Mouse (Mus musculus): ENCODE measurements around the gene St6gal1. TPM values are rescaled to one million over a fixed set of nuclear protein-coding genes. Genes with fewer than 3 reads are reported as not detected.

The St6gal1 gene
- total and polyA plus RNA-seq, 2 experiments from 2014 or later, result 16.4 to 21.8 TPM

DNA sequence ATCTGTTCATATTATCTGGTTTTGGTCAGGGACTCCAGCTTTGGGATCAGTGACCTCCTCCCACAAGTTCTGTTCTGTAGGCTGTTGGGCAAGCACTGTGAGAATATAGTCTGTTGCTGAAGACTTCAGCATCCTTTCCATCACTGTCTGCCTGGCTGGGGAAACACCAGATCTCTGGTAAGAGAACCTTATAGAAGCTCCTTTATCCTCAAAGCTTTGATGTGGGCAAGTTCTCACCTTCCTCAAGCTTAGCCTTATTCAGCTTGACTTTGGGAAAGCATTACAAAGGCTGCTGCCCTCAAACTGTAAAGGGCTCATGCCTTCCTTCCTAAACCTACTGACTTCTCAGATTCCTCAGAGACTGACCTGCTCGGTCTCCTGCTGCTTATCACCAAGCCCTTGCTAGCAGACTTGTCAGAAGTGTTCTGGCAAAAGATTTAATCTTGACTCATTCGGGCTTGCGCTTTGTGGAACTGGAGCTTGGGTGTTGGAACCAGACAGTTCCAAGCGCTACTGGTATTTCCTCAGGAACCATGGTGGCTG is 83.5 kb downstream of the St6gal1 start:
- Histone ChIP-seq H3K4me2 (ENCODE audit: low read depth) (no peak overlapping the region), H3K4me1 (ENCODE audit: insufficient read depth) (no peaks in the 10 kb centered on the region), H3K4me3 (ENCODE audit: low read depth, low read length) (no peak overlapping the region), H3K36me3 (ENCODE audit: insufficient read depth) (no peaks in the 10 kb centered on the region), H3K9ac (no peak overlapping the region), H3K9me3 (ENCODE audit: low read length) (no peaks in the 10 kb centered on the region), H3K27me3 (ENCODE audit: insufficient read depth, low read length) (no peaks in the 10 kb centered on the region), H3K27ac (ENCODE audit: low read depth, low read length) (no peak overlapping the region)
- WGBS, result 85% methylated on average over 4 of the region's 4 CpGs
- TF ChIP-seq CTCF (IDR thresholded peaks at IDR 0.05; ENCODE audit: low read depth), result no peak
- no peak for DNase-seq
- ATAC-seq, result no peak

GRCm38 (mm10) chr16:23309080-23309479 is 84.5 kb downstream of the St6gal1 start:
- Histone ChIP-seq H3K9ac (no peak overlapping the region), H3K9me3 (ENCODE audit: low read length) (no peaks in the 10 kb centered on the region), H3K27me3 (ENCODE audit: insufficient read depth, low read length) (no peaks in the 10 kb centered on the region), H3K4me2 (ENCODE audit: low read depth) (no peak overlapping the region), H3K4me3 (ENCODE audit: low read depth, low read length) (no peak overlapping the region), H3K4me1 (ENCODE audit: insufficient read depth) (no peaks in the 10 kb centered on the region), H3K36me3 (ENCODE audit: insufficient read depth) (no peaks in the 10 kb centered on the region), H3K27ac (ENCODE audit: low read depth, low read length) (no peak overlapping the region)
- ATAC-seq (no peak), DNase-seq (peak; percentile 19)
- WGBS, result 81% methylated on average over 4 of the region's 4 CpGs
- TF ChIP-seq CTCF (IDR thresholded peaks at IDR 0.05; ENCODE audit: low read depth), result no peak

DNA sequence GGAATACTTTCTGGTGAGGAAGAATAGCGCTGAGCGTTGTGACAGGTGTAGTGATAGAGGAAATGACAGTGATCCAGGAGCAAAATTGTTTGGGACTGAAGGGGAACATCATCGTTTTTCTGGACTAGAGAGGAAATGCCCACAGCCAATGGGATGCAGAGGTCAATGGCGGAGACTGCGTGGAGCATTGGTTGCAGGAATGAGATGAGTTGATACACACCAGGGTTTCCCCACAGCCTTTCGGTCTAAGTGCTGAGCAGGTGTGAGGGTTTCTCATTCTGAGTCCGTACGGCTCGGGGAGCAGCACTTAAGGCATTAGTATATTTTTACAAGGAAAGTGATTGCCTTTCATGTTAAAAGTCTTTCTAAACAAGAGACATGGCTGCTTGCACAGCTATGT is 88.1 kb downstream of the St6gal1 start:
- Histone ChIP-seq H3K27ac (ENCODE audit: low read depth, low read length) (no peak overlapping the region), H3K9me3 (ENCODE audit: low read length) (no peaks in the 10 kb centered on the region), H3K4me2 (ENCODE audit: low read depth) (no peak overlapping the region), H3K4me3 (ENCODE audit: low read depth, low read length) (no peak overlapping the region), H3K36me3 (ENCODE audit: insufficient read depth) (no peaks in the 10 kb centered on the region), H3K9ac (no peak overlapping the region), H3K27me3 (ENCODE audit: insufficient read depth, low read length) (no peaks in the 10 kb centered on the region), H3K4me1 (ENCODE audit: insufficient read depth) (no peaks in the 10 kb centered on the region)
- WGBS, result 99% methylated on average over 9 of the region's 9 CpGs
- DNase-seq, result no peak
- no peak for ATAC-seq
- TF ChIP-seq CTCF (IDR thresholded peaks at IDR 0.05; ENCODE audit: low read depth), result no peak

DNA sequence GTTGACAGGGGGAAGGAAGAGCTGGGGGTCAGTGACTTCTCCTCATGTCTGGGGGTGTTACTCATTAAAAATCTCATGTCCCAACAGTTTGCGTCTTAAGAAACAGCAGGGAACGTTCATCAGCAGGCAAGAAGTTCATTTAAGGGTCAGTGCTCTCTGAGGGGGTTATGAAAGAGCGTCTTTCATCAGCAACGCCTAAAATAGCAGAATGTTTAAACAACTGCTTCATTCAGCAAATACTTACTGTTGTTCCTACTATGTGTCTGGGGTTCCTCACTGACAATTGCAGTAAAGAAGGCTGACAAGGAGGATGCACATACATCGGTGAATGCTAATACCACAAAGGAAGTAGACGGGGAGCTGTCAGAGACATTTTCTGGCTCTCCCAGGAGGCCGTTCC is 90.2 kb downstream of the St6gal1 start:
- H3K4me2 ChIP-seq (ENCODE audit: low read depth), result no peak overlapping the region
- no peak overlapping the region for H3K27ac ChIP-seq (ENCODE audit: low read depth, low read length)
- WGBS, result 15% methylated on average over 7 of the region's 7 CpGs
- H3K36me3 ChIP-seq (ENCODE audit: insufficient read depth), result peaks cover 8% of the 10 kb centered on the region; the same call in 1 of the 2 replicates
- no peaks in the 10 kb centered on the region for H3K4me1 ChIP-seq (ENCODE audit: insufficient read depth)
- DNase-seq, result no peak
- H3K9ac ChIP-seq, result no peak overlapping the region
- no peak for ATAC-seq
- H3K4me3 ChIP-seq (ENCODE audit: low read depth, low read length), result no peak overlapping the region
- H3K27me3 ChIP-seq (ENCODE audit: insufficient read depth, low read length), result no peaks in the 10 kb centered on the region
- no peaks in the 10 kb centered on the region for H3K9me3 ChIP-seq (ENCODE audit: low read length)
- no peak for TF ChIP-seq CTCF (IDR thresholded peaks at IDR 0.05; ENCODE audit: low read depth)

- ATAC-seq, result no peak
- Histone ChIP-seq H3K27me3 (ENCODE audit: insufficient read depth, low read length) (no peaks in the 10 kb centered on the region), H3K4me1 (ENCODE audit: insufficient read depth) (no peaks in the 10 kb centered on the region), H3K9ac (no peak overlapping the region), H3K36me3 (ENCODE audit: insufficient read depth) (peaks cover 19% of the 10 kb centered on the region), H3K4me2 (ENCODE audit: low read depth) (no peak overlapping the region), H3K27ac (ENCODE audit: low read depth, low read length) (no peak overlapping the region), H3K9me3 (ENCODE audit: low read length) (no peaks in the 10 kb centered on the region), H3K4me3 (ENCODE audit: low read depth, low read length) (no peak overlapping the region)
- DNase-seq, result no peak
- TF ChIP-seq CTCF (IDR thresholded peaks at IDR 0.05; ENCODE audit: low read depth), result no peak
- 86% methylated on average over 7 of the region's 7 CpGs for WGBS
Observed at GRCm38 (mm10) chr16:23317411-23318047, 93.0 kb downstream of the St6gal1 start.

- Histone ChIP-seq H3K36me3 (ENCODE audit: insufficient read depth) (peaks cover 19% of the 10 kb centered on the region), H3K27ac (ENCODE audit: low read depth, low read length) (no peak overlapping the region), H3K9me3 (ENCODE audit: low read length) (no peaks in the 10 kb centered on the region), H3K27me3 (ENCODE audit: insufficient read depth, low read length) (no peaks in the 10 kb centered on the region), H3K9ac (no peak overlapping the region), H3K4me1 (ENCODE audit: insufficient read depth) (no peaks in the 10 kb centered on the region), H3K4me2 (ENCODE audit: low read depth) (no peak overlapping the region), H3K4me3 (ENCODE audit: low read depth, low read length) (no peak overlapping the region)
- 81% methylated on average over 3 of the region's 3 CpGs for WGBS
- no peak for DNase-seq
- ATAC-seq, result no peak
- no peak for TF ChIP-seq CTCF (IDR thresholded peaks at IDR 0.05; ENCODE audit: low read depth)
Observed at GRCm38 (mm10) chr16:23320025-23320424, 95.5 kb downstream of the St6gal1 start.

DNA sequence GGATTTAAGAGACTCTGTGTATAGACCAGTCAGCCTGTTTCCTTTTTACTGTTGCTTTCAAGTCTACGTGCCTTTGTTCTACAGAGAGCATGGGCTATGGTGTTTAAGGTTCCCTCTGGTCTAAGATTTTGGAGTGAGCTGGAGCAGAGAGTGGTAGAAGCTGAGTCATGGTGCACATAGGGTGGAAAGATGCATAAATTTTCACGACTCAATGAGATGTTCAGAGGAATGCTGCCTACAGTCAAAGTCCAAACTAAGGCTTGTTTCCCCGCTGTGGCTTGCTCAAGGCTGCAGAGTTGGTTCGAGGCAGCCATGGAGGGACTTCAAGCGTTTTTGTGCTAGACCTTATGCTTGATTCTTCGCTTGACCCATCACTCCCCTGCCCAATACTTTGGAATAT is 96.0 kb downstream of the St6gal1 start:
- no peak for DNase-seq
- 92% methylated on average over 6 of the region's 6 CpGs for WGBS
- H3K27ac ChIP-seq (ENCODE audit: low read depth, low read length), result no peak overlapping the region
- peaks cover 19% of the 10 kb centered on the region for H3K36me3 ChIP-seq (ENCODE audit: insufficient read depth)
- H3K4me1 ChIP-seq (ENCODE audit: insufficient read depth), result no peaks in the 10 kb centered on the region
- H3K9me3 ChIP-seq (ENCODE audit: low read length), result no peaks in the 10 kb centered on the region
- no peak for TF ChIP-seq CTCF (IDR thresholded peaks at IDR 0.05; ENCODE audit: low read depth)
- no peak overlapping the region for H3K9ac ChIP-seq
- H3K4me2 ChIP-seq (ENCODE audit: low read depth), result no peak overlapping the region
- no peak for ATAC-seq
- H3K27me3 ChIP-seq (ENCODE audit: insufficient read depth, low read length), result no peaks in the 10 kb centered on the region
- H3K4me3 ChIP-seq (ENCODE audit: low read depth, low read length), result no peak overlapping the region

Data from forebrain, postnatal 0 days (tissue).